Comparison of ENCODE assay signal across 9 mouse cellular contexts in the genomic region with DNA sequence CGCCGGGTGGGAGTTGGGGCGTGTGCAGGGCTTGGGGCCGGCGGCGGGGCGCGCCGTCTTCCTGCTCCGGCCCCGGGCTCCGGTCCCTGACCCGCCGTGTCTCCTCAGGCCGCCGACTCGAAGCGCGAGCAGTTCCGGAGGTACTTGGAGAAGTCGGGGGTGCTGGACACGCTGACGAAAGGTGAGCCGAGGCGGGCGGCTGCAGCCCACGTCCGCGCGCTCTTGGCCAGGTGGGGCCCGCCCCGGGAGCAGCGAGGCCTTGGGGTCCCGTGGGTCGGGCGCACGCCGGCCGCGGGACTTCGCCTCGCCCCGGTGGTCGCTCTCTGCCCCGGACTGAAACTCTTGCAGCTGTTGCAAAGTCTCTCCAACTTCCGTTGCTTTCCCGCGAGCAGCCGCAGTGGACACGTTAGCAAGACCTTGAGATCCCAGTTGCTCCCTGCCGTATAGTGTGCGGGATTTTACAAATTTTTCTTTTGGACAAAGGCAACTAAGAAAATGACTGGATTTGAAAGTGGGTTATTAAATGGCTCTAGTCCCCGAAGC. TPM values are rescaled to one million over a fixed set of nuclear protein-coding genes. Genes with fewer than 3 reads are reported as not detected.
DNase-seq lines count a peak whose midpoint lies in the region; ATAC-seq lines count a peak whose summit lies in the region.
"Had no signal": no experiment of that assay in that cellular context is flagged by ENCODE, and none has a peak within 500 bp of the region (broad histone marks: within the 10 kb centered on the region; RNA-seq: fewer than 3 reads in every experiment).

No protein-coding gene starts in this region.

- peak overlapping the region; percentile 49 for H3K27ac ChIP-seq in hindbrain, embryonic 11.5 days (ENCODE audit: low read depth, low read length)
- H3K27ac ChIP-seq in midbrain, embryonic 11.5 days (ENCODE audit: low read depth, low read length) = peak overlapping the region; percentile 51; the same call in 1 of the 2 replicates

- ATAC-seq in hindbrain, embryonic 11.5 days (ENCODE audit: low FRiP score) = no peak
- ATAC-seq in midbrain, embryonic 11.5 days (ENCODE audit: low FRiP score) = no peak

- peak overlapping the region; percentile 68 for H3K9ac ChIP-seq in hindbrain, embryonic 11.5 days (ENCODE audit: low read depth, low read length)
- H3K9ac ChIP-seq in midbrain, embryonic 11.5 days (ENCODE audit: low read length) = peak overlapping the region; percentile 77

- H3K36me3 ChIP-seq in hindbrain, embryonic 11.5 days (ENCODE audit: control insufficient read depth, insufficient read depth, low read length) = no peaks in the 10 kb centered on the region
- peaks cover 3% of the 10 kb centered on the region; the same call in 1 of the 2 replicates for H3K36me3 ChIP-seq in midbrain, embryonic 11.5 days (ENCODE audit: control insufficient read depth, insufficient read depth, low read length)

- peak overlapping the region; percentile 85 for H3K4me3 ChIP-seq in hindbrain, embryonic 11.5 days (ENCODE audit: low read depth, low read length)
- H3K4me3 ChIP-seq in midbrain, embryonic 11.5 days (ENCODE audit: low read depth, low read length) = peak overlapping the region; percentile 79

- no peaks in the 10 kb centered on the region for H3K9me3 ChIP-seq in hindbrain, embryonic 11.5 days (ENCODE audit: control insufficient read depth, low read length)
- H3K9me3 ChIP-seq in midbrain, embryonic 11.5 days (ENCODE audit: control insufficient read depth, low read length) = no peaks in the 10 kb centered on the region

- under 1% methylated on average over 53 of the region's 53 CpGs for WGBS in hindbrain, embryonic 11.5 days
- WGBS in midbrain, embryonic 11.5 days = under 1% methylated on average over 52 of the region's 53 CpGs

- peak overlapping the region; percentile 94 for H3K4me2 ChIP-seq in hindbrain, embryonic 11.5 days (replicated peaks; ENCODE audit: low read depth, low read length)
- H3K4me2 ChIP-seq in midbrain, embryonic 11.5 days = peak overlapping the region; percentile 79

- H3K27me3 ChIP-seq in hindbrain, embryonic 11.5 days (ENCODE audit: control insufficient read depth, insufficient read depth, low read length) = no peaks in the 10 kb centered on the region
- no peaks in the 10 kb centered on the region for H3K27me3 ChIP-seq in midbrain, embryonic 11.5 days (ENCODE audit: control insufficient read depth, insufficient read depth, low read length)

- no peaks in the 10 kb centered on the region for H3K4me1 ChIP-seq in hindbrain, embryonic 11.5 days (replicated peaks; ENCODE audit: control insufficient read depth, insufficient read depth, low read length)
- H3K4me1 ChIP-seq in midbrain, embryonic 11.5 days (ENCODE audit: control insufficient read depth, insufficient read depth, low read length) = peaks cover 8% of the 10 kb centered on the region

- peak; percentile 27 for DNase-seq in left cerebral cortex, adult 11 months (ENCODE audit: low spot score)
- no peak for DNase-seq in left cerebral cortex, adult 9 months (ENCODE audit: low spot score in 2 of 2)
- DNase-seq in brain, adult 2 months (ENCODE audit: low read depth, low spot score) = peak; percentile 20
- no peak for DNase-seq in hindbrain, embryonic 11.5 days (ENCODE audit: low spot score)
- no peak for DNase-seq in midbrain, embryonic 11.5 days (ENCODE audit: low spot score, missing footprints)
- no peak for DNase-seq in gastrocnemius, postnatal 4 days (ENCODE audit: low spot score in 2 of 2)
- no peak for DNase-seq in cerebellum, postnatal 25 days
- no peak for DNase-seq in right cerebral cortex, postnatal 25 days

RNA-seq across cellular contexts. Expression of gene Mycbp, which starts 0.6 kb away (rescaled TPM):
- polyA plus RNA-seq in hindbrain, embryonic 11.5 days (2014; fragmentation: Nextera tagmentation; extraction: Ambion mirVana) = 51.2 and 67.2 TPM in 2 replicates
- polyA plus RNA-seq in midbrain, embryonic 11.5 days (2014; fragmentation: Nextera tagmentation; extraction: Ambion mirVana) = 57.1 and 59.6 TPM in 2 replicates
- 10 to 100 TPM; 27.8 to 30.2 TPM for total RNA-seq in gastrocnemius, postnatal 4 days (2021)

RNA-seq across cellular contexts. Expression of gene Rragc, which starts 12.0 kb away (rescaled TPM):
- polyA plus RNA-seq in hindbrain, embryonic 11.5 days (2014; fragmentation: Nextera tagmentation; extraction: Ambion mirVana) = 55.0 and 55.2 TPM in 2 replicates
- polyA plus RNA-seq in midbrain, embryonic 11.5 days (2014; fragmentation: Nextera tagmentation; extraction: Ambion mirVana) = 48.5 and 51.6 TPM in 2 replicates
- 10 to 100 TPM; 43.0 to 44.3 TPM for total RNA-seq in gastrocnemius, postnatal 4 days (2021)

RNA-seq across cellular contexts. Expression of gene 4930535I16Rik, which starts 12.6 kb away (rescaled TPM):
- not detected in 2 replicates for polyA plus RNA-seq in hindbrain, embryonic 11.5 days (2014; fragmentation: Nextera tagmentation; extraction: Ambion mirVana)
- not detected in 2 replicates for polyA plus RNA-seq in midbrain, embryonic 11.5 days (2014; fragmentation: Nextera tagmentation; extraction: Ambion mirVana)
- not detected for total RNA-seq in gastrocnemius, postnatal 4 days (2021)
- total RNA-seq: hematopoietic stem cell, adult 5-6 weeks had no signal

RNA-seq across cellular contexts. Expression of gene 4933427I04Rik, which starts 45.7 kb away (rescaled TPM):
- 0.12 TPM in 1 of 2 replicates, not detected in the other for polyA plus RNA-seq in hindbrain, embryonic 11.5 days (2014; fragmentation: Nextera tagmentation; extraction: Ambion mirVana)
- 0.10 TPM in 1 of 2 replicates, not detected in the other for polyA plus RNA-seq in midbrain, embryonic 11.5 days (2014; fragmentation: Nextera tagmentation; extraction: Ambion mirVana)
- total RNA-seq in gastrocnemius, postnatal 4 days (2021) = not detected
- total RNA-seq: hematopoietic stem cell, adult 5-6 weeks had no signal

Comparison
In these comparisons a context has a peak if more than half of its experiments do, and no peak if none do; other contexts are left out.
1. DNase-seq: peak in left cerebral cortex, adult 11 months (single experiment) and brain, adult 2 months (single experiment); none in left cerebral cortex, adult 9 months (0 of 2), hindbrain, embryonic 11.5 days (single experiment), midbrain, embryonic 11.5 days (single experiment), gastrocnemius, postnatal 4 days (0 of 2), cerebellum, postnatal 25 days (0 of 2) and right cerebral cortex, postnatal 25 days (single experiment).